Mouse (Mus musculus) cerebellum, postnatal 10 days (tissue): ENCODE measurements at regions not wholly inside any gene's neighbourhood (a gene's known extent, or its start where the extent isn't known, plus 50 kb on each side); places are given as distances from the start of the nearest gene placed in this dataset.
A peak's percentile ranks its signal among the peaks of the same experiment; 100 is the strongest.
"Not testable (repeated sequence)": the region's sequence is repeated elsewhere in the genome, so short reads cannot be mapped to it uniquely, and the experiment has no call there.

Source experiments
- DNase-seq, 2 experiments: peaks; one replicate each; pipeline ENCODE4 v3.0.0; 2021; ENCODE audit warnings: mixed read lengths in 2 of 2

DNA sequence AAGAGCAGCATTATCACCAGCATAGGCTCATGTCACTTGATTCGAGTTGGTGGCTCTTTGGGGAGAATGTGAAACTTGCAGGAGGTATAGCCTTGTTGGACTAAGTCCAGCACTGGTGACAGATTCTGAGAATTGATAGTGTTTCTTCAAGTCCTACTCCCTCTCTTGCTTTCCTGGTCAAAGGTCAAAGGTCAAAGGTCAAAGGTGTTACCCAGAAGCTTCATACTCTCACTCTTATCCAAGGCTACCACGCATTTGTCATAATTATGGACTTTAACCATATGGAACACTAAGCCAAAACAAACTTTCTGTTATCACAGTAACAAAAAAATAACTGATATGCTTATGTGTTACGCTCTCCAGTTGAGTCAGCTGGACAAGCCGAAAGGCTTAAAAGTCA, 56.8 kb downstream of the Gm5152 start:
- DNase-seq, result peak in 1 of 2 experiments; percentile 4

DNA sequence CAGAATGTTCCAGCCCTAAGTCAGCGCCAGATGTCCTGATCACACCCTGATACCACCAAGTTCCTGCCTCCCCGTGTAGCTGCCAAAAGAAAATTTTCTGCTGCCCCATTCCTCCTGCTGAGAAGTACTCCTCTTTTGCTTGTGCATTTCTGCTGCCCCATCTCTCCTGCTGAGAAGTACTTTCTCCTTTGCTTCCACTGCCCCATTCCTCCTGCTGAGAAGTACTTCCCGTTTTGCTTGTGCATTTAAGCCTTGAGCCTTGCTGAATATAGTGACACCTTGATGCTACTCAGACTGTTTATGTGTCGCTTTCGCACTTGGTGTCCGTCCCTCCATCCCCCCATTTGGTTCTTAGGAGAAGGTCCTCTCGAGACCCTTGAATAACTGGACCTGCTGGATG, 84.1 kb downstream of the Gm5152 start:
- DNase-seq, result not testable (repeated sequence)

DNA sequence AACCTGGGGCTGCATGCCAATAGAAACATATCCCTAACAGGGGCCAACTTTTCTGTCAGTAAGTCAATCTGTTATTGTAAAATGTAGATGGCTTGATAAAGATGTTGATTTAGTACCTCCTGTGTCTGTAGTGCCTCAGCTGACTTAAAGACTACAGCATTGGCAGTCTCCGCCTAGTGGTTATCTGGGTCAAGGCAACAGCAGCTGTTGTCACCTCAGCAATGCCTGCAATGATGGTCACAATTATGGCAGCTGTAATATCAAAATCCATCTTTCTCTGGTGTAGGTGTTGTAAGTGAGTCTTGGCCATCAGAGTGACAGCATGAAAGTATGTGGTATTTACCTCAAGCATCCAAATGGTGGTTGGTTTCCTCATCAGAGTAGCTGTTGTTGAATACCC, 97.0 kb downstream of the Gm5152 start:
- DNase-seq, result no peak

DNA sequence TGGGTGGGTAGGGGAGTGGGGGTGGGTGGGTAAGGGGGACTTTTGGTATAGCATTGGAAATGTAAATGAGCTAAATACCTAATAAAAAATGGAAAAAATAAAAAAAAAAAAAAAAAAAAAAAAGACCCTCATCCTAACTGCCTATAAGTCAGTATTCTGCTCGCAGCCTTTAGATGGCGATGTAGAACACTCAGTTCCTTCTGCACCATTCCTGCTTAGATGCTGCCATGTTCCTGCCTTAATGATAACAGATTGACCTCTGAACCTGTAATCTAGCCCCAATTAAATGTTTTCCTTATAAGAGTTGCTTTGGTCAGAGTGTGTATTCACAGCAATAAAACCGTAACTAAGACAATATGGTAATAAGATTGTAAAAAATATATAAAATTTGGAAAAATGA, 105.1 kb downstream of the Gm5152 start:
- DNase-seq, result no peak
